Mouse (Mus musculus): Measurements from ENCODE around the gene Antxrl.

- TF ChIP-seq CTCF (IDR thresholded peaks at IDR 0.05; ENCODE audit: low read depth) = no peak
- no peak for TF ChIP-seq EP300 (optimal IDR thresholded peaks at IDR 0.05)
Measured at GRCm38 (mm10) chr14:34089796-34090195, 37.3 kb downstream of the Antxrl start.
